Mouse (Mus musculus): ENCODE results near the gene Zfp872. TPM values are rescaled to one million over a fixed set of nuclear protein-coding genes. Genes with fewer than 3 reads are reported as not detected.
A peak's percentile ranks its signal among the peaks of the same experiment; 100 is the strongest.

Gene Zfp872
- polyA plus RNA-seq, 1 experiment from 2014 or later = 0.65 TPM

DNA sequence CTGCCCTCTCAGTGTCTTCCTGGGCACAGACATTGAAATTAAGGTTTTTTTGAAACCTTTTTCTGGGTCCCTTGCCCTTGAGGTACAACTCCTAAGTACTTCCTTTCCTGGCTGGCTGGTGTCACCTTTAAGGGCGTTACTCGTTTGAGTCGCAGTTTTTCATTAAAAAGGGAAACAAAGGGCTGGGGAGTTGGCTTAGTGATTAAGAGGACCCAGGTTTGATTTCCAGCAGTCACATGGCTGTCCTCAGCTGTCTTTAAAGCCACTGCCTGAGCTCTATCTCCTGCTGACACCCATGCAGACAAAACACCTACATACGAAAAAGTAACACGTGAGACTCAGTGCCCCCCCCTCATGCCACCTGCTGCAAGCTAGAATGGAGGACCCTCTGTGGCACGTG lies 21.9 kb upstream of the Zfp872 start:
- H3K9ac ChIP-seq (ENCODE audit: low read depth, low read length) = no peak overlapping the region
- H3K4me1 ChIP-seq (ENCODE audit: control insufficient read depth, insufficient read depth, low read length) = 0 out of 2 replicates have a peak, but pooled peaks cover 3% of the 10 kb centered on the region
- no peak for ATAC-seq
- peaks cover 3% of the 10 kb centered on the region; the same call in 1 of the 2 replicates for H3K9me3 ChIP-seq (ENCODE audit: control insufficient read depth, low read length)
- no peak overlapping the region for H3K4me2 ChIP-seq (ENCODE audit: low read depth, low read length)
- WGBS = 61% methylated on average over 6 of the region's 6 CpGs
- H3K27ac ChIP-seq (ENCODE audit: low read length) = no peak overlapping the region
- no peak overlapping the region for H3K4me3 ChIP-seq (ENCODE audit: low read length)
- H3K36me3 ChIP-seq (ENCODE audit: control insufficient read depth, insufficient read depth, low read length) = no peaks in the 10 kb centered on the region
- no peaks in the 10 kb centered on the region for H3K27me3 ChIP-seq (replicated peaks; ENCODE audit: control insufficient read depth, insufficient read depth, low read length)

- Histone ChIP-seq H3K9me3 (ENCODE audit: control insufficient read depth, low read length) (peaks cover 3% of the 10 kb centered on the region; the same call in 1 of the 2 replicates), H3K36me3 (ENCODE audit: control insufficient read depth, insufficient read depth, low read length) (no peaks in the 10 kb centered on the region), H3K4me1 (ENCODE audit: control insufficient read depth, insufficient read depth, low read length) (0 out of 2 replicates have a peak, but pooled peaks cover 3% of the 10 kb centered on the region), H3K4me2 (ENCODE audit: low read depth, low read length) (no peak overlapping the region), H3K9ac (ENCODE audit: low read depth, low read length) (no peak overlapping the region), H3K27me3 (replicated peaks; ENCODE audit: control insufficient read depth, insufficient read depth, low read length) (no peaks in the 10 kb centered on the region), H3K27ac (ENCODE audit: low read length) (no peak overlapping the region), H3K4me3 (ENCODE audit: low read length) (no peak overlapping the region)
- 88% methylated on average over 10 of the region's 10 CpGs for WGBS
- no peak for ATAC-seq
These were observed 21.2 kb upstream of the Zfp872 start for GRCm38 (mm10) chr9:22166686-22167085.

GRCm38 (mm10) chr9:22167751-22168150 lies 20.1 kb upstream of the Zfp872 start:
- H3K27ac ChIP-seq (ENCODE audit: low read length) = no peak overlapping the region
- H3K36me3 ChIP-seq (ENCODE audit: control insufficient read depth, insufficient read depth, low read length) = no peaks in the 10 kb centered on the region
- no peak overlapping the region for H3K4me3 ChIP-seq (ENCODE audit: low read length)
- no peak overlapping the region for H3K4me2 ChIP-seq (ENCODE audit: low read depth, low read length)
- H3K27me3 ChIP-seq (replicated peaks; ENCODE audit: control insufficient read depth, insufficient read depth, low read length) = no peaks in the 10 kb centered on the region
- peaks cover 3% of the 10 kb centered on the region; the same call in 1 of the 2 replicates for H3K9me3 ChIP-seq (ENCODE audit: control insufficient read depth, low read length)
- no peaks in the 10 kb centered on the region for H3K4me1 ChIP-seq (ENCODE audit: control insufficient read depth, insufficient read depth, low read length)
- no peak for ATAC-seq
- no peak overlapping the region for H3K9ac ChIP-seq (ENCODE audit: low read depth, low read length)
- 98% methylated on average over 4 of the region's 4 CpGs for WGBS

DNA sequence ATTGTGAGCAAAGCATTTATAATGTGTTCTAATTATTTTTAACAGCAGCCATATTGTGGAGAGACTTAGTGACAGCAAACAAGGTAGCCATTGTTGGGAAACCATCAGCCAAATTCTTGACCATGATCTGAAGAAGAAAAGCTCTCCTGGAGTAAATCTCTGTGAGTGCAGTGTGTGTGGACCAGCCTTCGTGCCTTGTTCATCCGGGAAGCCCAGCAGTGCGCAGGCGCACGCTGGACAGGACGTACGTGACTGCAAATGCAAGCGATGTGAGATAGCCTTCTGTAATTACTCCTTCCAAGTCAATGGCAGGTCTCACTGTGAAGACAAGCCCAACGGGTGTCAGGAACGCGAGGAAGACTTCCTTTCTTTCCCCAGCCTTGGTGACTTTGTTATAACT lies 18.6 kb upstream of the Zfp872 start:
- no peaks in the 10 kb centered on the region for H3K36me3 ChIP-seq (ENCODE audit: control insufficient read depth, insufficient read depth, low read length)
- no peak for ATAC-seq
- no peak overlapping the region for H3K4me3 ChIP-seq (ENCODE audit: low read length)
- H3K27ac ChIP-seq (ENCODE audit: low read length) = no peak overlapping the region
- no peak overlapping the region for H3K4me2 ChIP-seq (ENCODE audit: low read depth, low read length)
- peaks cover 3% of the 10 kb centered on the region; the same call in 1 of the 2 replicates for H3K9me3 ChIP-seq (ENCODE audit: control insufficient read depth, low read length)
- H3K9ac ChIP-seq (ENCODE audit: low read depth, low read length) = no peak overlapping the region
- H3K4me1 ChIP-seq (ENCODE audit: control insufficient read depth, insufficient read depth, low read length) = no peaks in the 10 kb centered on the region
- H3K27me3 ChIP-seq (replicated peaks; ENCODE audit: control insufficient read depth, insufficient read depth, low read length) = no peaks in the 10 kb centered on the region
- 91% methylated on average over 11 of the region's 11 CpGs for WGBS

- H3K9ac ChIP-seq (ENCODE audit: low read depth, low read length) = no peak overlapping the region
- H3K4me2 ChIP-seq (ENCODE audit: low read depth, low read length) = no peak overlapping the region
- no peak overlapping the region for H3K27ac ChIP-seq (ENCODE audit: low read length)
- H3K36me3 ChIP-seq (ENCODE audit: control insufficient read depth, insufficient read depth, low read length) = no peaks in the 10 kb centered on the region
- peaks cover 9% of the 10 kb centered on the region for H3K9me3 ChIP-seq (ENCODE audit: control insufficient read depth, low read length)
- no peak overlapping the region for H3K4me3 ChIP-seq (ENCODE audit: low read length)
- no peaks in the 10 kb centered on the region for H3K4me1 ChIP-seq (ENCODE audit: control insufficient read depth, insufficient read depth, low read length)
- H3K27me3 ChIP-seq (replicated peaks; ENCODE audit: control insufficient read depth, insufficient read depth, low read length) = no peaks in the 10 kb centered on the region
- no peak for ATAC-seq
- WGBS = 86% methylated on average over 4 of the region's 4 CpGs
These were observed 15.6 kb upstream of the Zfp872 start for GRCm38 (mm10) chr9:22172318-22172717.

DNA sequence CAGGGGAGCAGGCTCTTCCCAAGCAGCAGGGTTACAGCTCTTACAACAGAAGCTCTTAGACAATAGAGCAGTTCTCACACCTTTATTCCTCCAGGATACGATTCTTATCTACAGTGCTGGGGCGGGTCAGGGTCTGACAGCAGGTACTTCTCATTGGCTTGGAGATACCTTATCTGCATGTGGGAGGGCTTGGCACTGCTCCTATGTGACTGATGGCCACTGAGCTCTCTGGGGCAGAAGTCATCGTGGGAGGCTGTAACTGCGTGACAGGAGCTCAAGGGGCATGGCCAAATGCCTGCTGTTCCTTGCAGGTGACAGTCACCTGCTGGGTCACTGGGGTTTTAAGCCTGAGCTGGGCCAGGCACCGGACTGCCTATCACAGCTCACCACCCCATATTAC lies 8.5 kb downstream of the Zfp872 start:
- Histone ChIP-seq H3K4me1 (ENCODE audit: control insufficient read depth, insufficient read depth, low read length) (no peaks in the 10 kb centered on the region), H3K27ac (ENCODE audit: low read length) (no peak overlapping the region), H3K27me3 (replicated peaks; ENCODE audit: control insufficient read depth, insufficient read depth, low read length) (no peaks in the 10 kb centered on the region), H3K4me3 (ENCODE audit: low read length) (no peak overlapping the region), H3K9me3 (ENCODE audit: control insufficient read depth, low read length) (peaks cover 21% of the 10 kb centered on the region), H3K4me2 (ENCODE audit: low read depth, low read length) (0 out of 2 replicates have a peak overlapping the region, but pooled peaks have one; percentile 25), H3K36me3 (ENCODE audit: control insufficient read depth, insufficient read depth, low read length) (no peaks in the 10 kb centered on the region), H3K9ac (ENCODE audit: low read depth, low read length) (no peak overlapping the region)
- ATAC-seq = peak; percentile 99
- 23% methylated on average over 5 of the region's 5 CpGs for WGBS

DNA sequence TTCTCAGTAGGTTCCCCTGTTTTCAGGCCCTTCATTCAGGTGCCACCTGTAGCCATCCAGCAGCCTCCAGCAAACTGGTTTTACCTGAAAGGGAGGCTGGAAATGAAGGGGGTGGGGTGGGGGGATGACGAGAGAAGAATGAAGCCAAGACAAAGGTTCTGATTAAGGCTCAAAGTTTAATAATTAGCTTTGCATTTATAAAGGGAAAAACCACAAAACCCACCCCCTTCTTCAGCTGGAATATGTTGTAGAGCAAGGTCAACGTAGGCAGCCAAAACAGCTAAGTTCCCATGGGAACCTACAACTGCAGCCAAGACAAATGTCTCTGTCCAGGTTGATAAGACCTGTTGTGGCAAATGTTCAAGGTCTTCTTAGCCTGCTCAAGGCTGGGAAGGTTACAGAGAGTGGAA lies 25.9 kb downstream of the Zfp872 start:
- no peaks in the 10 kb centered on the region for H3K27me3 ChIP-seq (replicated peaks; ENCODE audit: control insufficient read depth, insufficient read depth, low read length)
- no peaks in the 10 kb centered on the region for H3K36me3 ChIP-seq (ENCODE audit: control insufficient read depth, insufficient read depth, low read length)
- no peak overlapping the region for H3K9ac ChIP-seq (ENCODE audit: low read depth, low read length)
- H3K9me3 ChIP-seq (ENCODE audit: control insufficient read depth, low read length) = no peaks in the 10 kb centered on the region
- no peak overlapping the region for H3K27ac ChIP-seq (ENCODE audit: low read length)
- H3K4me3 ChIP-seq (ENCODE audit: low read length) = no peak overlapping the region
- H3K4me1 ChIP-seq (ENCODE audit: control insufficient read depth, insufficient read depth, low read length) = no peaks in the 10 kb centered on the region
- H3K4me2 ChIP-seq (ENCODE audit: low read depth, low read length) = no peak overlapping the region
- WGBS = 56% methylated on average over 2 of the region's 2 CpGs
- peak; percentile 88 for ATAC-seq

- Histone ChIP-seq H3K9ac (ENCODE audit: low read depth, low read length) (no peak overlapping the region), H3K4me3 (ENCODE audit: low read length) (no peak overlapping the region), H3K4me2 (ENCODE audit: low read depth, low read length) (no peak overlapping the region), H3K27ac (ENCODE audit: low read length) (no peak overlapping the region), H3K4me1 (ENCODE audit: control insufficient read depth, insufficient read depth, low read length) (no peaks in the 10 kb centered on the region), H3K27me3 (replicated peaks; ENCODE audit: control insufficient read depth, insufficient read depth, low read length) (no peaks in the 10 kb centered on the region), H3K9me3 (ENCODE audit: control insufficient read depth, low read length) (no peaks in the 10 kb centered on the region), H3K36me3 (ENCODE audit: control insufficient read depth, insufficient read depth, low read length) (no peaks in the 10 kb centered on the region)
- ATAC-seq = no peak
- WGBS = 76% methylated on average over 2 of the region's 2 CpGs
These were observed 26.7 kb downstream of the Zfp872 start for GRCm38 (mm10) chr9:22214549-22214948.

DNA sequence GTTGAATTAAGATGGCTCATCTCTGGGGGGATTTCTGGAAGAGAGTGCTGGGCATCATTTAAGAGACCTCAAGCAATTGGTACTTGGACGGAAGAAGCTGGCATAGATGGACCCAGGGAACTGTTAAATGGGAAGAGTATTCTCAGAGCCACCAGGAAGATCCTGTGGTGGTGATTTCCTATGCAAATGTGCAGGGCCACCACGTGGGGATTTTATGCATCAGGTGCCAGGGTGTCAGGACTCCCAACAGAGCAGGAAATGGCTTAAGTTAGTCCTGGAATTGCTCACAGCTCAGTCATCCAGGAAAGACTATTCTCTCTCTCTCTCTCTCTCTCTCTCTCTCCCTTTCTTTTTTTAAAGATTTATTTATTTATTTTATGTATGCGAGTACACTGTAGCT lies 28.8 kb downstream of the Zfp872 start:
- 57% methylated on average over 3 of the region's 3 CpGs for WGBS

GRCm38 (mm10) chr9:22217858-22218493 lies 30.1 kb downstream of the Zfp872 start:
- Histone ChIP-seq H3K9me3 (ENCODE audit: control insufficient read depth, low read length) (no peaks in the 10 kb centered on the region), H3K36me3 (ENCODE audit: control insufficient read depth, insufficient read depth, low read length) (no peaks in the 10 kb centered on the region), H3K4me3 (ENCODE audit: low read length) (no peak overlapping the region), H3K4me2 (ENCODE audit: low read depth, low read length) (no peak overlapping the region), H3K27ac (ENCODE audit: low read length) (no peak overlapping the region), H3K27me3 (replicated peaks; ENCODE audit: control insufficient read depth, insufficient read depth, low read length) (no peaks in the 10 kb centered on the region), H3K9ac (ENCODE audit: low read depth, low read length) (no peak overlapping the region), H3K4me1 (ENCODE audit: control insufficient read depth, insufficient read depth, low read length) (peaks cover 6% of the 10 kb centered on the region; the same call in 1 of the 2 replicates)
- WGBS = 43% methylated on average over 8 of the region's 8 CpGs
- ATAC-seq = no peak

More for the DNA sequence above, 28.8 kb downstream of the Zfp872 start:
- H3K4me2 ChIP-seq (ENCODE audit: low read depth, low read length) = no peak overlapping the region
- no peak overlapping the region for H3K9ac ChIP-seq (ENCODE audit: low read depth, low read length)
- H3K4me3 ChIP-seq (ENCODE audit: low read length) = no peak overlapping the region
- no peak for ATAC-seq
- H3K9me3 ChIP-seq (ENCODE audit: control insufficient read depth, low read length) = no peaks in the 10 kb centered on the region
- peaks cover 3% of the 10 kb centered on the region; the same call in 1 of the 2 replicates for H3K4me1 ChIP-seq (ENCODE audit: control insufficient read depth, insufficient read depth, low read length)
- H3K27ac ChIP-seq (ENCODE audit: low read length) = no peak overlapping the region
- H3K36me3 ChIP-seq (ENCODE audit: control insufficient read depth, insufficient read depth, low read length) = no peaks in the 10 kb centered on the region
- no peaks in the 10 kb centered on the region for H3K27me3 ChIP-seq (replicated peaks; ENCODE audit: control insufficient read depth, insufficient read depth, low read length)

Measured in intestine, embryonic 16.5 days (tissue).